Mouse (Mus musculus): ENCODE measurements around the gene Rbms1.

- TF ChIP-seq CTCF (IDR thresholded peaks at IDR 0.05; ENCODE audit: extremely low read depth, insufficient read depth, insufficient read length, insufficient replicate concordance): no peak
- no peak for TF ChIP-seq POLR2A (IDR thresholded peaks at IDR 0.05; ENCODE audit: low read depth, low read length)
These were observed 126.8 kb downstream of the Rbms1 start for GRCm38 (mm10) chr2:60836237-60836636.
